Mouse (Mus musculus): Measurements from ENCODE around the gene Vmn1r45. TPM values are rescaled to one million over a fixed set of nuclear protein-coding genes. Genes with fewer than 3 reads are reported as not detected.
"Not testable (repeated sequence)": the region's sequence is repeated elsewhere in the genome, so short reads cannot be mapped to it uniquely, and the experiment has no call there.

Gene Vmn1r45
- polyA plus RNA-seq (2017; shearing (Covaris generic)), result not detected

GRCm38 (mm10) chr6:89940498-89940897 is at the start of gene Vmn1r45:
TSS of gene Vmn1r45 (minus strand) at chr6:89940598.
- ATAC-seq, result not testable (repeated sequence)

GRCm38 (mm10) chr6:89985989-89986388 is 45.6 kb upstream of the Vmn1r45 start:
- ATAC-seq, result no peak

GRCm38 (mm10) chr6:89969013-89969412 is 28.6 kb upstream of the Vmn1r45 start, which contains the start of gene Vmn1r46:
TSS of gene Vmn1r46 (plus strand) at chr6:89969313.
- no peak for ATAC-seq

GRCm38 (mm10) chr6:89966341-89966740 is 25.9 kb upstream of the Vmn1r45 start:
- no peak for ATAC-seq

- ATAC-seq, result no peak
These were observed 13.2 kb upstream of the Vmn1r45 start for GRCm38 (mm10) chr6:89953556-89953955.

GRCm38 (mm10) chr6:89940926-89941325 is 528 bp upstream of the Vmn1r45 start:
- ATAC-seq, result no peak

- no peak for ATAC-seq
These were observed 56.6 kb downstream of the Vmn1r45 start for GRCm38 (mm10) chr6:89883812-89884211.

- no peak for ATAC-seq
These were observed 57.0 kb downstream of the Vmn1r45 start, which contains the start of gene Vmn1r44 for GRCm38 (mm10) chr6:89883360-89883759. TSS of gene Vmn1r44 (plus strand) at chr6:89883660.

Other genes starting within 250 kb of the Vmn1r45 start
- gene Vmn1r40, start 233.1 kb downstream of the Vmn1r45 start, polyA plus RNA-seq (2017; shearing (Covaris generic)), result not detected
- gene Vmn1r41, start 199.8 kb downstream of the Vmn1r45 start, polyA plus RNA-seq (2017; shearing (Covaris generic)), result not detected
- not detected for gene Vmn1r42, start 64.2 kb downstream of the Vmn1r45 start, polyA plus RNA-seq (2017; shearing (Covaris generic))
- gene Vmn1r43, start 64.2 kb downstream of the Vmn1r45 start, polyA plus RNA-seq (2017; shearing (Covaris generic)), result not detected
- not detected for gene Vmn1r44, start 56.9 kb downstream of the Vmn1r45 start, polyA plus RNA-seq (2017; shearing (Covaris generic))
- gene Vmn1r46, start 28.7 kb upstream of the Vmn1r45 start, polyA plus RNA-seq (2017; shearing (Covaris generic)), result under 1 TPM in 2 of 3 experiments, not detected in 1; 0.03 to 0.07 TPM
- gene Vmn1r47, start 75.5 kb upstream of the Vmn1r45 start, polyA plus RNA-seq (2017; shearing (Covaris generic)), result not detected
- not detected for gene Vmn1r48, start 96.2 kb upstream of the Vmn1r45 start, polyA plus RNA-seq (2017; shearing (Covaris generic))
- gene Vmn1r49, start 137.9 kb upstream of the Vmn1r45 start, polyA plus RNA-seq (2017; shearing (Covaris generic)), result under 1 TPM in 2 of 3 experiments, not detected in 1; 0.07 to 0.08 TPM
- not detected for gene Vmn1r50, start 160.8 kb upstream of the Vmn1r45 start, polyA plus RNA-seq (2017; shearing (Covaris generic))
- gene Vmn1r51, start 182.0 kb upstream of the Vmn1r45 start, polyA plus RNA-seq (2017; shearing (Covaris generic)), result not detected
- gene Vmn1r52, start 234.2 kb upstream of the Vmn1r45 start, polyA plus RNA-seq (2017; shearing (Covaris generic)), result not detected

Data from inflammation-experienced regulatory T-cells, adult 6 months (primary cell).